Mouse (Mus musculus) kidney, adult 2 months (tissue): ENCODE measurements around the gene Wnt4.

Experiments
- CTCF ChIP-seq: fragments of 200-500 bp; conservative IDR thresholded peaks from 2 replicates; pipeline ENCODE4 v1.5.1; 2011; ENCODE audit warnings: low read depth, mild to moderate bottlenecking, control low read depth, low read length, moderate library complexity, mixed read lengths; ENCODE audit not compliant: insufficient read depth, insufficient read length
- POLR2A ChIP-seq: fragments of 200-500 bp; IDR thresholded peaks from one replicate; pipeline ENCODE4 v1.6.1; 2011; ENCODE audit warnings: low read depth, low read length, control low read depth

- TF ChIP-seq CTCF, result no peak
- no peak for TF ChIP-seq POLR2A
Measured at GRCm38 (mm10) chr4:137265116-137265515, 12.2 kb upstream of the Wnt4 start.
